Mouse (Mus musculus) liver, embryonic 12.5 days (tissue): ENCODE data around the gene AC109138.7. TPM values are rescaled to one million over a fixed set of nuclear protein-coding genes. Genes with fewer than 3 reads are reported as not detected.
A peak's percentile ranks its signal among the peaks of the same experiment; 100 is the strongest.
"Not testable (repeated sequence)": the region's sequence is repeated elsewhere in the genome, so short reads cannot be mapped to it uniquely, and the experiment has no call there.

Experiments
- ATAC-seq: fragments of 200-750 bp; cut with Nextera tagmentation; 2 replicates; pipeline ENCODE4 v1.8.0; 2017; ENCODE audit warnings: moderate number of reproducible peaks, mild to moderate bottlenecking, moderate library complexity
- H3K27ac ChIP-seq: fragments of 300-500 bp; sonication (generic); 2 replicates; pipeline ENCODE4 v1.5.1; 2016; ENCODE audit warnings: mild to moderate bottlenecking
- H3K27me3 ChIP-seq: fragments of 300-500 bp; sonication (generic); replicated peaks from 2 replicates; pipeline ENCODE4 v1.6.1; 2016; ENCODE audit warnings: mild to moderate bottlenecking, moderate library complexity
- H3K36me3 ChIP-seq: fragments of 300-500 bp; sonication (generic); 2 replicates; pipeline ENCODE4 v1.6.1; 2016; ENCODE audit warnings: mild to moderate bottlenecking, moderate library complexity
- H3K4me1 ChIP-seq: fragments of 300-500 bp; sonication (generic); 2 replicates; pipeline ENCODE4 v1.6.1; 2016
- H3K4me2 ChIP-seq: fragments of 300-500 bp; sonication (generic); 2 replicates; pipeline ENCODE4 v1.6.1; 2016; ENCODE audit warnings: mild to moderate bottlenecking, moderate library complexity
- H3K4me3 ChIP-seq: fragments of 300-500 bp; sonication (generic); 2 replicates; pipeline ENCODE4 v1.5.1; 2016; ENCODE audit warnings: mild to moderate bottlenecking, moderate library complexity
- H3K9ac ChIP-seq: fragments of 300-500 bp; sonication (generic); 2 replicates; pipeline ENCODE4 v1.6.1; 2016; ENCODE audit warnings: mild to moderate bottlenecking, moderate library complexity
- H3K9me3 ChIP-seq: fragments of 300-500 bp; sonication (generic); replicated peaks from 2 replicates; pipeline ENCODE4 v1.6.1; 2016; ENCODE audit warnings: mild to moderate bottlenecking, moderate library complexity
- WGBS: fragments of 180-500 bp; shearing (Covaris S2); methylation state at CpG from one replicate; pipeline ENCODE4 v1.1.7; 2016; ENCODE audit not compliant: insufficient replicate concordance; 5-methylcytosine and 5-hydroxymethylcytosine counted together
- polyA plus RNA-seq: library from polyadenylated mRNA; unstranded; fragments of >200 nt; fragmentation: Nextera tagmentation; extraction: Ambion mirVana; gene quantifications from 2 replicates; pipeline ENCODE4 v1.2.1, GENCODE M21; 2016

Gene AC109138.7
- polyA plus RNA-seq, 1 experiment from 2014 or later, result not detected

- H3K27me3 ChIP-seq, result peaks cover 16% of the 10 kb centered on the region
- no peak for ATAC-seq
- no peak overlapping the region for H3K27ac ChIP-seq
- H3K9ac ChIP-seq, result no peak overlapping the region
- no peak overlapping the region for H3K4me3 ChIP-seq
- H3K36me3 ChIP-seq, result no peaks in the 10 kb centered on the region
- peaks cover 35% of the 10 kb centered on the region for H3K4me1 ChIP-seq
- WGBS, result 54% methylated on average over 4 of the region's 4 CpGs
- no peaks in the 10 kb centered on the region for H3K9me3 ChIP-seq
- H3K4me2 ChIP-seq, result no peak overlapping the region
Observed at GRCm38 (mm10) chr19:4234548-4234947, 20.4 kb downstream of the AC109138.7 start.

GRCm38 (mm10) chr19:4240247-4240668 is 26.1 kb downstream of the AC109138.7 start:
- Histone ChIP-seq H3K27me3 (0 out of 2 replicates have a peak, but pooled peaks cover 3% of the 10 kb centered on the region), H3K4me1 (no peaks in the 10 kb centered on the region), H3K9me3 (no peaks in the 10 kb centered on the region), H3K4me3 (no peak overlapping the region), H3K9ac (no peak overlapping the region), H3K4me2 (no peak overlapping the region), H3K27ac (no peak overlapping the region), H3K36me3 (no peaks in the 10 kb centered on the region)
- WGBS, result 57% methylated on average over 8 of the region's 8 CpGs
- no peak for ATAC-seq

GRCm38 (mm10) chr19:4242416-4242815 is 28.3 kb downstream of the AC109138.7 start:
- Histone ChIP-seq H3K4me2 (no peak overlapping the region), H3K36me3 (no peaks in the 10 kb centered on the region), H3K27ac (no peak overlapping the region), H3K9me3 (no peaks in the 10 kb centered on the region), H3K4me1 (no peaks in the 10 kb centered on the region), H3K4me3 (no peak overlapping the region), H3K9ac (no peak overlapping the region), H3K27me3 (0 out of 2 replicates have a peak, but pooled peaks cover 3% of the 10 kb centered on the region)
- no peak for ATAC-seq
- WGBS, result 55% methylated on average over 3 of the region's 3 CpGs

- Histone ChIP-seq H3K9ac (no peak overlapping the region), H3K4me2 (no peak overlapping the region), H3K4me1 (no peaks in the 10 kb centered on the region), H3K9me3 (no peaks in the 10 kb centered on the region), H3K4me3 (no peak overlapping the region), H3K27ac (no peak overlapping the region), H3K36me3 (no peaks in the 10 kb centered on the region), H3K27me3 (0 out of 2 replicates have a peak, but pooled peaks cover 7% of the 10 kb centered on the region)
- no peak for ATAC-seq
- 63% methylated on average over 6 of the region's 6 CpGs for WGBS
Observed at GRCm38 (mm10) chr19:4244775-4245174, 30.6 kb downstream of the AC109138.7 start.

- WGBS, result 33% methylated on average over 1 of the region's 1 CpGs
Observed at GRCm38 (mm10) chr19:4247010-4247409, 32.9 kb downstream of the AC109138.7 start.

GRCm38 (mm10) chr19:4248683-4249082 is 34.5 kb downstream of the AC109138.7 start:
- not testable (repeated sequence) for H3K4me2 ChIP-seq, H3K27me3 ChIP-seq, ATAC-seq, H3K4me3 ChIP-seq, H3K9ac ChIP-seq, H3K4me1 ChIP-seq, H3K9me3 ChIP-seq, H3K27ac ChIP-seq, H3K36me3 ChIP-seq
- 38% methylated on average over 1 of the region's 1 CpGs for WGBS

More at GRCm38 (mm10) chr19:4247010-4247409, 32.9 kb downstream of the AC109138.7 start:
- no peak for ATAC-seq
- H3K27me3 ChIP-seq, result 0 out of 2 replicates have a peak, but pooled peaks cover 7% of the 10 kb centered on the region
- no peak overlapping the region for H3K4me3 ChIP-seq
- no peaks in the 10 kb centered on the region for H3K36me3 ChIP-seq
- H3K4me2 ChIP-seq, result no peak overlapping the region
- H3K9me3 ChIP-seq, result no peaks in the 10 kb centered on the region
- no peak overlapping the region for H3K9ac ChIP-seq
- H3K27ac ChIP-seq, result no peak overlapping the region
- no peaks in the 10 kb centered on the region for H3K4me1 ChIP-seq

GRCm38 (mm10) chr19:4254230-4254629 is 40.1 kb downstream of the AC109138.7 start:
- no peak for ATAC-seq
- Histone ChIP-seq H3K9ac (no peak overlapping the region), H3K4me1 (peaks cover 18% of the 10 kb centered on the region), H3K36me3 (no peaks in the 10 kb centered on the region), H3K27ac (no peak overlapping the region), H3K4me2 (no peak overlapping the region), H3K9me3 (no peaks in the 10 kb centered on the region), H3K27me3 (0 out of 2 replicates have a peak, but pooled peaks cover 5% of the 10 kb centered on the region), H3K4me3 (no peak overlapping the region)
- WGBS, result 74% methylated on average over 7 of the region's 7 CpGs

GRCm38 (mm10) chr19:4255583-4256162 is 41.5 kb downstream of the AC109138.7 start:
- 0 out of 2 replicates have a peak, but pooled peaks cover 5% of the 10 kb centered on the region for H3K27me3 ChIP-seq
- no peak overlapping the region for H3K4me3 ChIP-seq
- ATAC-seq, result no peak
- 70% methylated on average over 11 of the region's 11 CpGs for WGBS
- H3K9me3 ChIP-seq, result no peaks in the 10 kb centered on the region
- no peak overlapping the region for H3K4me2 ChIP-seq
- H3K27ac ChIP-seq, result no peak overlapping the region
- peaks cover 21% of the 10 kb centered on the region for H3K4me1 ChIP-seq
- no peaks in the 10 kb centered on the region for H3K36me3 ChIP-seq
- H3K9ac ChIP-seq, result no peak overlapping the region

- Histone ChIP-seq H3K27me3 (0 out of 2 replicates have a peak, but pooled peaks cover 5% of the 10 kb centered on the region), H3K4me1 (peaks cover 21% of the 10 kb centered on the region), H3K36me3 (no peaks in the 10 kb centered on the region), H3K27ac (no peak overlapping the region), H3K4me3 (peak overlapping the region; percentile 72), H3K9ac (peak overlapping the region; percentile 72), H3K9me3 (no peaks in the 10 kb centered on the region), H3K4me2 (peak overlapping the region; percentile 96)
- ATAC-seq, result peak; percentile 85
- WGBS, result under 1% methylated on average over 41 of the region's 41 CpGs
Observed at GRCm38 (mm10) chr19:4257216-4257896, 43.2 kb downstream of the AC109138.7 start.

- H3K4me3 ChIP-seq, result peak overlapping the region; percentile 72
- H3K36me3 ChIP-seq, result no peaks in the 10 kb centered on the region
- H3K27me3 ChIP-seq, result 0 out of 2 replicates have a peak, but pooled peaks cover 5% of the 10 kb centered on the region
- peaks cover 21% of the 10 kb centered on the region for H3K4me1 ChIP-seq
- H3K9ac ChIP-seq, result peak overlapping the region; percentile 72
- peak overlapping the region; percentile 96 for H3K4me2 ChIP-seq
- no peaks in the 10 kb centered on the region for H3K9me3 ChIP-seq
- H3K27ac ChIP-seq, result no peak overlapping the region
- no peak for ATAC-seq
- 30% methylated on average over 12 of the region's 12 CpGs for WGBS
Observed at GRCm38 (mm10) chr19:4257897-4258252, 43.7 kb downstream of the AC109138.7 start.

GRCm38 (mm10) chr19:4261038-4261698 is 47.0 kb downstream of the AC109138.7 start:
- Histone ChIP-seq H3K27ac (no peak overlapping the region), H3K9ac (no peak overlapping the region), H3K4me3 (no peak overlapping the region), H3K9me3 (no peaks in the 10 kb centered on the region), H3K4me1 (peaks cover 20% of the 10 kb centered on the region), H3K4me2 (no peak overlapping the region), H3K36me3 (no peaks in the 10 kb centered on the region), H3K27me3 (peaks cover 9% of the 10 kb centered on the region; the same call in 1 of the 2 replicates)
- WGBS, result 50% methylated on average over 8 of the region's 8 CpGs
- ATAC-seq, result 0 out of 2 replicates have a peak, but pooled peaks have one; percentile 30

GRCm38 (mm10) chr19:4262756-4263155 is 48.6 kb downstream of the AC109138.7 start:
- H3K9ac ChIP-seq, result no peak overlapping the region
- 49% methylated on average over 6 of the region's 6 CpGs for WGBS
- H3K9me3 ChIP-seq, result no peaks in the 10 kb centered on the region
- peaks cover 8% of the 10 kb centered on the region for H3K4me1 ChIP-seq
- H3K4me2 ChIP-seq, result no peak overlapping the region
- H3K36me3 ChIP-seq, result no peaks in the 10 kb centered on the region
- peaks cover 22% of the 10 kb centered on the region; the same call in 1 of the 2 replicates for H3K27me3 ChIP-seq
- H3K4me3 ChIP-seq, result no peak overlapping the region
- no peak overlapping the region for H3K27ac ChIP-seq
- no peak for ATAC-seq
